Mouse (Mus musculus) limb, embryonic 10.5 days (tissue): Measurements from ENCODE around the gene Crhbp. TPM values are rescaled to one million over a fixed set of nuclear protein-coding genes. Genes with fewer than 3 reads are reported as not detected.

Experiments used
- DNase-seq: peaks from one replicate; pipeline ENCODE4 v3.0.0-alpha.2; 2017; ENCODE audit warnings: low spot score
- H3K27ac ChIP-seq: fragments of 300-500 bp; sonication (generic); 2 replicates; pipeline ENCODE4 v1.5.1; 2016; ENCODE audit warnings: mild to moderate bottlenecking
- H3K27me3 ChIP-seq: fragments of 300-500 bp; sonication (generic); 2 replicates; pipeline ENCODE4 v1.6.1; 2016; ENCODE audit warnings: low read depth, mild to moderate bottlenecking; ENCODE audit not compliant: poor library complexity, severe bottlenecking
- H3K36me3 ChIP-seq: fragments of 300-500 bp; sonication (generic); 2 replicates; pipeline ENCODE4 v1.6.1; 2016; ENCODE audit warnings: mild to moderate bottlenecking, moderate library complexity
- H3K4me1 ChIP-seq: fragments of 300-500 bp; sonication (generic); 2 replicates; pipeline ENCODE4 v1.6.1; 2016
- H3K4me3 ChIP-seq: fragments of 300-500 bp; sonication (generic); 2 replicates; pipeline ENCODE4 v1.5.1; 2016; ENCODE audit warnings: mild to moderate bottlenecking, moderate library complexity
- H3K9me3 ChIP-seq: fragments of 300-500 bp; sonication (generic); replicated peaks from 2 replicates; pipeline ENCODE4 v1.6.1; 2016; ENCODE audit warnings: mild to moderate bottlenecking
- WGBS: fragments of 180-500 bp; shearing (Covaris S2); methylation state at CpG from one replicate; pipeline ENCODE4 v1.1.7; 2016; 5-methylcytosine and 5-hydroxymethylcytosine counted together
- polyA plus RNA-seq: library from polyadenylated mRNA; unstranded; fragments of >200 nt; fragmentation: Nextera tagmentation; extraction: Ambion mirVana; gene quantifications from 2 replicates; pipeline ENCODE4 v1.2.1, GENCODE M21; 2016

Gene Crhbp
- 3.9 and 4.8 TPM in 2 replicates for polyA plus RNA-seq

GRCm38 (mm10) chr13:95444824-95445223 is at the start of gene Crhbp:
Crhbp (minus strand) TSS chr13:95444924.
- no peaks in the 10 kb centered on the region for H3K36me3 ChIP-seq
- no peak for DNase-seq
- H3K27me3 ChIP-seq, result peaks cover 44% of the 10 kb centered on the region
- WGBS, result 58% methylated on average over 11 of the region's 11 CpGs
- H3K4me3 ChIP-seq, result peak within 1 kb of the TSS; percentile 57
- H3K9me3 ChIP-seq, result no peaks in the 10 kb centered on the region
- H3K4me1 ChIP-seq, result peaks cover 34% of the 10 kb centered on the region
- H3K27ac ChIP-seq, result peak within 1 kb of the TSS; percentile 82

- no peak for DNase-seq
- Histone ChIP-seq H3K4me1 (peaks cover 26% of the 10 kb centered on the region), H3K27ac (0 out of 2 replicates have a peak overlapping the region, but pooled peaks have one; percentile 40), H3K9me3 (no peaks in the 10 kb centered on the region), H3K36me3 (no peaks in the 10 kb centered on the region), H3K27me3 (no peaks in the 10 kb centered on the region), H3K4me3 (no peak overlapping the region)
- WGBS, result 66% methylated on average over 5 of the region's 5 CpGs
These were observed 48.6 kb upstream of the Crhbp start for GRCm38 (mm10) chr13:95493296-95493695.

GRCm38 (mm10) chr13:95491327-95491726 is 46.6 kb upstream of the Crhbp start:
- no peak overlapping the region for H3K27ac ChIP-seq
- no peak overlapping the region for H3K4me3 ChIP-seq
- no peaks in the 10 kb centered on the region for H3K9me3 ChIP-seq
- WGBS, result 86% methylated on average over 11 of the region's 11 CpGs
- no peaks in the 10 kb centered on the region for H3K27me3 ChIP-seq
- H3K36me3 ChIP-seq, result no peaks in the 10 kb centered on the region
- peaks cover 8% of the 10 kb centered on the region for H3K4me1 ChIP-seq
- no peak for DNase-seq

- H3K27ac ChIP-seq, result no peak overlapping the region
- DNase-seq, result no peak
- no peaks in the 10 kb centered on the region for H3K36me3 ChIP-seq
- no peak overlapping the region for H3K4me3 ChIP-seq
- H3K9me3 ChIP-seq, result no peaks in the 10 kb centered on the region
- no peaks in the 10 kb centered on the region for H3K27me3 ChIP-seq
- 80% methylated on average over 5 of the region's 5 CpGs for WGBS
- no peaks in the 10 kb centered on the region for H3K4me1 ChIP-seq
These were observed 39.9 kb upstream of the Crhbp start for GRCm38 (mm10) chr13:95484664-95485063.

- H3K27ac ChIP-seq, result no peak overlapping the region
- H3K9me3 ChIP-seq, result no peaks in the 10 kb centered on the region
- WGBS, result 24% methylated on average over 4 of the region's 4 CpGs
- H3K27me3 ChIP-seq, result no peaks in the 10 kb centered on the region
- no peaks in the 10 kb centered on the region for H3K4me1 ChIP-seq
- H3K4me3 ChIP-seq, result no peak overlapping the region
- DNase-seq, result peak; percentile 87
- no peaks in the 10 kb centered on the region for H3K36me3 ChIP-seq
These were observed 36.7 kb upstream of the Crhbp start for GRCm38 (mm10) chr13:95481428-95481827.

GRCm38 (mm10) chr13:95478671-95479413 is 34.1 kb upstream of the Crhbp start, which contains the start of gene S100z:
S100z (minus strand) TSS chr13:95478721.
- H3K27me3 ChIP-seq, result no peaks in the 10 kb centered on the region
- H3K9me3 ChIP-seq, result no peaks in the 10 kb centered on the region
- no peak within 1 kb of the TSS for H3K4me3 ChIP-seq
- WGBS, result 88% methylated on average over 21 of the region's 21 CpGs
- no peaks in the 10 kb centered on the region for H3K4me1 ChIP-seq
- no peak within 1 kb of the TSS for H3K27ac ChIP-seq
- H3K36me3 ChIP-seq, result no peaks in the 10 kb centered on the region
- DNase-seq, result no peak

- DNase-seq, result no peak
- H3K4me3 ChIP-seq, result no peak overlapping the region
- H3K27me3 ChIP-seq, result no peaks in the 10 kb centered on the region
- no peaks in the 10 kb centered on the region for H3K9me3 ChIP-seq
- WGBS, result 87% methylated on average over 6 of the region's 6 CpGs
- no peak overlapping the region for H3K27ac ChIP-seq
- no peaks in the 10 kb centered on the region for H3K36me3 ChIP-seq
- H3K4me1 ChIP-seq, result no peaks in the 10 kb centered on the region
These were observed 32.4 kb upstream of the Crhbp start for GRCm38 (mm10) chr13:95477173-95477572.

- Histone ChIP-seq H3K4me1 (no peaks in the 10 kb centered on the region), H3K4me3 (no peak overlapping the region), H3K27me3 (no peaks in the 10 kb centered on the region), H3K27ac (no peak overlapping the region), H3K36me3 (no peaks in the 10 kb centered on the region), H3K9me3 (no peaks in the 10 kb centered on the region)
- DNase-seq, result no peak
- WGBS, result 53% methylated on average over 7 of the region's 7 CpGs
These were observed 30.4 kb upstream of the Crhbp start for GRCm38 (mm10) chr13:95475124-95475523.

- H3K36me3 ChIP-seq, result no peaks in the 10 kb centered on the region
- WGBS, result 85% methylated on average over 3 of the region's 3 CpGs
- no peak overlapping the region for H3K4me3 ChIP-seq
- H3K27ac ChIP-seq, result no peak overlapping the region
- no peaks in the 10 kb centered on the region for H3K27me3 ChIP-seq
- H3K4me1 ChIP-seq, result no peaks in the 10 kb centered on the region
- no peak for DNase-seq
- H3K9me3 ChIP-seq, result no peaks in the 10 kb centered on the region
These were observed 29.6 kb upstream of the Crhbp start for GRCm38 (mm10) chr13:95474294-95474693.

- no peak overlapping the region for H3K4me3 ChIP-seq
These were observed 26.2 kb upstream of the Crhbp start for GRCm38 (mm10) chr13:95470970-95471369.

GRCm38 (mm10) chr13:95451529-95451928 is 6.8 kb upstream of the Crhbp start:
- 82% methylated on average over 2 of the region's 2 CpGs for WGBS

More at GRCm38 (mm10) chr13:95470970-95471369, 26.2 kb upstream of the Crhbp start:
- no peaks in the 10 kb centered on the region for H3K4me1 ChIP-seq
- no peak overlapping the region for H3K27ac ChIP-seq
- no peak for DNase-seq
- WGBS, result 66% methylated on average over 2 of the region's 2 CpGs
- no peaks in the 10 kb centered on the region for H3K9me3 ChIP-seq
- no peaks in the 10 kb centered on the region for H3K27me3 ChIP-seq
- H3K36me3 ChIP-seq, result no peaks in the 10 kb centered on the region

GRCm38 (mm10) chr13:95450636-95451210 is 6.0 kb upstream of the Crhbp start:
- peaks cover 16% of the 10 kb centered on the region for H3K27me3 ChIP-seq
- DNase-seq, result no peak
- H3K9me3 ChIP-seq, result no peaks in the 10 kb centered on the region
- H3K27ac ChIP-seq, result no peak overlapping the region
- no peaks in the 10 kb centered on the region for H3K4me1 ChIP-seq
- no peaks in the 10 kb centered on the region for H3K36me3 ChIP-seq
- 89% methylated on average over 9 of the region's 9 CpGs for WGBS
- no peak overlapping the region for H3K4me3 ChIP-seq

More at GRCm38 (mm10) chr13:95451529-95451928, 6.8 kb upstream of the Crhbp start:
- H3K27ac ChIP-seq, result no peak overlapping the region
- peaks cover 8% of the 10 kb centered on the region; the same call in 1 of the 2 replicates for H3K27me3 ChIP-seq
- H3K4me1 ChIP-seq, result no peaks in the 10 kb centered on the region
- H3K9me3 ChIP-seq, result no peaks in the 10 kb centered on the region
- no peak for DNase-seq
- H3K4me3 ChIP-seq, result no peak overlapping the region
- H3K36me3 ChIP-seq, result no peaks in the 10 kb centered on the region

- Histone ChIP-seq H3K9me3 (no peaks in the 10 kb centered on the region), H3K27ac (no peak overlapping the region), H3K36me3 (no peaks in the 10 kb centered on the region), H3K4me1 (peaks cover 3% of the 10 kb centered on the region), H3K4me3 (no peak overlapping the region), H3K27me3 (peaks cover 26% of the 10 kb centered on the region)
- 90% methylated on average over 3 of the region's 3 CpGs for WGBS
- DNase-seq, result no peak
These were observed 5.0 kb upstream of the Crhbp start for GRCm38 (mm10) chr13:95449730-95450129.
